Mouse (Mus musculus) adrenal gland, adult 2 months (tissue): ENCODE measurements around the gene Gab2. TPM values are rescaled to one million over a fixed set of nuclear protein-coding genes. Genes with fewer than 3 reads are reported as not detected.
A peak's percentile ranks its signal among the peaks of the same experiment; 100 is the strongest.

Experiments
- DNase-seq: peaks from one replicate; pipeline ENCODE4 v3.0.0; 2021
- polyA plus RNA-seq: library from polyadenylated mRNA; depleted of rRNA; stranded (reverse); fragments of >200 nt; gene quantifications from 2 replicates; pipeline ENCODE4 v1.2.3, GENCODE M21; 2012
- total RNA-seq, 2 experiments: library from RNA; stranded (reverse); gene quantifications; 2 replicates each; pipeline ENCODE4 v1.2.3; 2021

The Gab2 gene
- total and polyA plus RNA-seq, 3 experiments: 8.2 to 21.9 (median 18.0) TPM

DNA sequence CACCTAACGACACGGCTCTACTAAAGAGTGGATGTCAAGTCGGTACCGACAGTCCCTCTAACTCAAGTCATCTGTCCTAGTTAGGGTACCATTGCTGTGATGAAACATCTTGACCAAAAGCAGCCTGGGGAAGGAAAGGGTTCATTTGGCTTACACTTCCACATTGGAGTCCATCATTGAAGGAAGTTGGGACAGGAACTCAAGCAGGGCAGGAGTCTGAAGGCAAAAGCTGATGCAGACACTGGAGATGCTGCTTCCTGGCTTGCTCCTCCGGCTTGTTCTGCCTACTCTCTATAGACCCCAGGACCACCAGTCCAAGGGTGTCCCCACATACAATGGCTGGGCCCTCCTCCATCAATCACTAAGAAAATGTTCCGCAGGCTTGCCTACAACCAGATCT, 234.3 kb downstream of the Gab2 start:
- no peak for DNase-seq

DNA sequence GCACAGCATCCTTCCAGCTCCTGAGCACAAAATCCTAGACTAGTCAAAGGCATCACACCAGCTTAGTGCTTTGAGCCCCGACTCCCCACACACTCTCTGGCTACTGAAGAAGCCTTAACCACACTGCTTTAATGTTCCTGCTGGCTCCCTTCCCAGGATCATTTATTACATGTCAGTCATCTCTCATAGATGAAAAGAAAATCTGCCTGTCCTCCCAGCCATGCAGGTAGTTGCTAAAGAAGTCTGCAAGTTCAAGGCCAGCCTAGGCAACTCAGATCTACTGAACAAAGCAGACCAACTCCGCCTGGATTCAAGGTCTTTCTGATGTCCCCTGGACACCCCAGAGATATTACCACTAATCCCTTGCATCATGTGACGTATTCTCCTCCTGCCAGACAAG, 236.3 kb downstream of the Gab2 start:
- DNase-seq: peak; percentile 66

DNA sequence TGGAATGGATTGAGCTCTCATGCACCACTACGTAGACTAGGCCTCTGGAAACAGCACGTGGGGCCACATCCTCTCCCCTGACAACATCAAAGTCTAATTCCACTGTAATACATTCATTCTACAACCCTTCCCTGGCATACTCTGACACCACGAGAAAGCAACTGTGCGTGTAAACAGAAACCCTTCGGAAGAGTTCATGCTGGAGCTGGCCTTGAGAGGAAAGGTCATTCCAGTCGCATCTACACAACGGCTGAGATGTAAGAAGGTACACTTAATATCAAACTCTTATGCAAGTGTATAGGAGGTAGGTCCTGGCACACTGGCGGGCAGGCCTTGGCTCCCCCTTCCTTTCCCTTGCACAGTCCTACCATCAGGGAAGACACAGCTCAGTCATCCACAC, 243.0 kb downstream of the Gab2 start:
- no peak for DNase-seq

DNA sequence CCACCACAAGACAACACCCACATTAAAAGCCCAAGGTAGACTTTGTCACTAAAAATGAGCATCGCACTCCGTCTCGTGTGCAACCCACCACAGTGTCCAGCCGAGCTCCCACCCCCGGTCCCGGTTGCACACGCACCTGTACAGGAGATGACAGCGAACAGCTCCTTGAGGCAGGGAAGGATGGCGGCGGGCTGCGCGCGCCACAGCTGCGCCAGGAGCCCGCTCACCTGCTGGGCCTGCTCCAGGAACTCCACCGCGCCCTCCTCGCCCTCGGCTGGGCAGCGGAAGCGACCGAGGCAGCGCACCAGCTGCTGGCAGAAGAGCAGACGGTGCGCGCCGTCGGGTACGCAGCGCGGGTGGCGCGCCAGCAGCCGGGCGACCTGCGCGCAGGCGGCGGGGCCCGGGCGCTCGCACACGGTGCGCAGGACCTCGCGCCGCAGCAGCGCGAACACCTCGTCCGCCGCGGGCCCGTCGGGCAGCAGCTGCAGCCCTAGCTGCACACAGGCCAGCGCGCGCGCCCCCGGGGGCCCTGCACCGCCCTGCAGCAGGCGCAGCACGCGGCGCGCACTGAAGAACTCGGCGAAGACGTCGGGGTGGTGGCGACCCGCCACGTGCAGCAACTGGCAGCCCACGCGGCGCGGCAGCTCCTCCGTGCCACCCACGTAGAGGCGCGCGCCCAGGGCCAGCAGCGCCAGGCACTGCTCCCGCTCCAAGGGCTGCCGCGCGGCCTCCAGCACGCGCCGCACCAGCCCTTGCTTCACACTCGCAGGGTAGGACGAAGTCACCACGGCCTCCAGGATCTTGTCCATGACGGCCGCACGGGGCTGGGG, 244.0 kb downstream of the Gab2 start:
- no peak for DNase-seq

DNA sequence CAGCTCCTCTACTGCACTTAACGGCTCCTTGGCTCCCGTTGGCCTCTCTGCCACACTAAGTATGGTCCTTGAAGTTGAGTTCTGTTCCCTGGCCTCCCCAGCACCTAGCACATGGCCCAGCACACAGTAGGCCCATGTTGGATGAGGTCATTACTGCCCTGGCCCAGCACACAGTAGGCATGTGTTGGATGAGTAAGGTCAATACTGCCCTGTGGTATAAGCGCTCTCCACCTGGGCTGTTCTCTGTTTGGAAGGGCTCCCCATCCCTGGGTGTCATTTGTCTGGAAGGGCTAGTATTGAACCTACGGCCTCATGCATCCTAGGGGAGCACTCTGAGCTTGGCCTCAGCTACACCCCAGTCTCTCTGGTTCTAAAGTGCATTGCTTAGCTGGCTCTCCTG, 246.0 kb downstream of the Gab2 start:
- DNase-seq: no peak

DNA sequence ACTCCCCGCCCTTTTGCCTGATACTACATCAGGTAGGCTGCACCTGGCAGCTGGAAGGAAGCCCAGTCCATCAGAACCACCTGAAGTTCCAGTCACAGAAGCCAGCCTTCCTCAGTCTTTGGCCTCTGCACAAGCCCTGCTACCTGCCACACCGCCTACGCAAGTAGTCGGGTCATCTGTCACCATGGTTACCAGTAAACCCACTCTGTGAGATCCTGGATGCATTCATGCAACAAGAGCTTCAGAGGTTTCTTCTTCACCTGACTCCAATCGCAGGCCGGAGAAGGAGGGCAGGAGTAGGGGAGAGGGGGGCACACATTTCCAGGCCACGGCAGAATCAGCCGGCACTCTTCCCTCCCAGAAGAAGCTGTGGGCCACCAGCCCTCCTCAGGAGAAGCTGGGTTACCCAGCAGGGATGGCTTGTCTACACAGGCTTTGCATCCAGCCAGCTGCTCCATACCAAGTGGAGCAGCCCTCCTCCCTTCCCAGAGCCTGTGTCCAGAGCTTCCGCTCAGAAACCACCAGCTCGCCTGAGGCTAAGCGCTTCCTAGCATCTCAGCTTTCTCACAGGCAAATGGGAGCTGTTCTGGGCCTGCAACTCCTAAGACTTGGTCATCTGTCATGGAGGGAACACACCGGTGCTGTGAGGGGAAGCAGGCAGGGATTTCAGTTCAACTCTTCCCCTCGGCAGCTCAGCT, 247.7 kb downstream of the Gab2 start:
- no peak for DNase-seq

DNA sequence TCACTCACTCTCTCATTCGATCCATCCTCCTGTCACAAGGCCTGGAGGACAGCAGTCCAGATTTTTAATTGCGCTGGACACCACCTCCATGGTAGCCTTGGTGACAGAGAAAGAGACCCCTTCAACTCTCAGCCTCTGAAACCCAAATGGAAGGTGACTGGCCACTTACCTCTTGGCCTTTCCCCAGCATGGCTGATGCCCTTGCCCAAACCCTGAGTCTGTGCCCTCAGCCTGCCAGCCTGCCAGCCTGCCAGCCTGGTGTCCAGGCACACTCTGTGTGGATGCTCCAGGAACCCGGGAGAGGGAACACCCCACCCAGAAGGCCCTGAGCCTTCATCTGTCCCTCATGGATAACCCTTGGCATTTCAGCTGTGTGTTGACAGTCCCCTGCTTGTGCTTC, 248.3 kb downstream of the Gab2 start:
- DNase-seq: no peak

DNA sequence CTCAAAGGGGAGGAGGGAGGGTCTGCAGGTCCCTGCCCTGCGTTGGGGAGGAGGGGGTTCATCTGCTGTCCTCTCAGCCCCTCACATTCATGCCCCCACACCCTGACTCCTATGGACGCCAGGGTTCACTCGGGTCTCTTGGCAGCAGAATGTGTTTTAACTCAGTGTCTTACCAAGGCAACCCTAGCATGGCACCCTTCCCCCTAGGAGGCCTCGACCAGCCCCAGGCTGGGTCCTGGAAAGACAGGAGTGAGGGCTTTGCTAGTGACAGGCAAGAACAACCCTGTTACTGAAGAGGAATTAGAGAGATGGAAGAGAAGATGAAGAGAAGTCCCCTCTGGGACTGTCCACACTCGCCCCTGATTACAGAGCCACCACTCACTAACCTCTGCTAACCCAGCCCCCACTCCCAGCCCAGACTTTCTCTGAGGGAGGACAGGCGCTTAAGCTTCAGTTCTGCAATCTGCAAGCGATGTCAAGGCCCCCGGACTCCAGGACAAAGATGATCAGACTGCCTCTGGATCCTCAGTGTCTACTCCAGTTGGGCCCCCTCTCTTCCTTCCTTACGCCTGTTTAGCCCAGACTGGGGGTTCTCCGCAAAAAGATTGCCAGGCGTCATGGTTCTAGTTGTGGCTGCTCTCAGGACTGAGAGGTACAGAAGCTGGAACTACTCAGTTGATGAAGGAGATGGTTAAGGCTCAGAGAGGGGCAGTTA, 249.7 kb downstream of the Gab2 start:
- DNase-seq: no peak

DNA sequence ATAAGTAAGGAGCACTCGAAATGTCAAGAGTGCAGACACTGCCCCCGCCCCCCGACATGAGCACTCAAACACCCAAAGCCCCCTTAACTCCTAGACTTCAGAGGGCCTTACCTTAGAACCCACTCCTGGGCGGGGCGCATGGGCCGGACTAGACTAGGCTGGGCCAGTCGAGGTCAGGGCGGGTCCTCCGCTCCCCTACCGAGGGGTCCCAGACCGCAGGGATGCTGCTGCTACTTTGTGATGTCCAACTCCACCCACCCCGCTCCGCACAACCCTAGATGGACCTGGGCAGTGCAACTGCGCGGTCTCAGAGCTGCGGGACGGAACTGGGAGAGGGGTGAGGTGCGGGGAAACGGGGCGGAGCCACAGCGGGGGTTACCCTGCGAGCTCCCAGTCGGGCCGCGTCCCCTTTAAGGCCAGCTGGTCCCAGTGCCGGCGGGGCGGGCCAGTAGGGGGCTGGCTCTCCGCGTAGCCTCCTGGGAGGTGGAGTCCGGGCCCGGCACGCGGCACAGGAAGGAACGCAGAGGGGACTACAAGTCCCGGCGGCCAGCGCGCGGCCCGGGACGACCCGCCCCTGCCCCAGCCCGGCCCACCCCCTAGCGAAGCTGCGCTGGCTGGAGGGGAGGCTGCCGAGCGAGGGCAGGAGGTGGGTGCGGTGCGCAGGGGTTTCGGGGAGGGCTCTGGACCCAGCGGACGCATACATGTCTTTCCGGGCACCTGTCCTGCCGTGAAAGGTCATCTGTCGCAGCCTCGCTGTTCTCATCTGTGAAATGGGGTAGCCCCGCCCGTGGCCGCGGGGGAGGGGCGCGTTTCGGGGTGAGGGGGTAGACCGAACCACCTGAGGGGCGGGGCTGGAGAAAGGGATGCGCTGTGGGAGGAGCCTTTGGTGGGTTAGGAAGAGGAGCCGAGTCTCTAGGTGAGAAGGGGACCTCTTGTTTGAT, 250.6 kb downstream of the Gab2 start, which contains the start of the genes Usp35 and Kctd21:
Gene Usp35 (minus strand): TSS at position 295 of the 941 bp plus-strand sequence.
Gene Kctd21 (plus strand): TSS at position 602 of the 941 bp plus-strand sequence.
- DNase-seq: peak; percentile 98

DNA sequence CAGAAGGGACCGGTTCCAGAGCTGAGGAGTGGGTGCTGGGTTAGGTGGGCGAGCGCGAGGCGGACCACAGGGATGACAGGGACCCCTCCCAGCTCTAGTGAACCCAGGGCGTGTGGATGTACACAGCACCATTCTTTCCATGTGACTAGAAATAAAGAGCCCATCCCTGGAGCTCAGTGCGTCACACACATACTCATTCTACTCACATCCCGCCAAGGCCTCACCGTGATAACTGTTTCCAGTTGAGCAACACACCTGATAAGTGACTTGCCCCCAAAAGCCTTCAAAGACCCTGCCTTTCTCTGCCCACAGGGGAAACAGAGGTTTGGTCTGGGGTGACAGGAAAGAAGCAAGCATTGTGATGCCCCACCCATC, 251.3 kb downstream of the Gab2 start:
- DNase-seq: no peak

DNA sequence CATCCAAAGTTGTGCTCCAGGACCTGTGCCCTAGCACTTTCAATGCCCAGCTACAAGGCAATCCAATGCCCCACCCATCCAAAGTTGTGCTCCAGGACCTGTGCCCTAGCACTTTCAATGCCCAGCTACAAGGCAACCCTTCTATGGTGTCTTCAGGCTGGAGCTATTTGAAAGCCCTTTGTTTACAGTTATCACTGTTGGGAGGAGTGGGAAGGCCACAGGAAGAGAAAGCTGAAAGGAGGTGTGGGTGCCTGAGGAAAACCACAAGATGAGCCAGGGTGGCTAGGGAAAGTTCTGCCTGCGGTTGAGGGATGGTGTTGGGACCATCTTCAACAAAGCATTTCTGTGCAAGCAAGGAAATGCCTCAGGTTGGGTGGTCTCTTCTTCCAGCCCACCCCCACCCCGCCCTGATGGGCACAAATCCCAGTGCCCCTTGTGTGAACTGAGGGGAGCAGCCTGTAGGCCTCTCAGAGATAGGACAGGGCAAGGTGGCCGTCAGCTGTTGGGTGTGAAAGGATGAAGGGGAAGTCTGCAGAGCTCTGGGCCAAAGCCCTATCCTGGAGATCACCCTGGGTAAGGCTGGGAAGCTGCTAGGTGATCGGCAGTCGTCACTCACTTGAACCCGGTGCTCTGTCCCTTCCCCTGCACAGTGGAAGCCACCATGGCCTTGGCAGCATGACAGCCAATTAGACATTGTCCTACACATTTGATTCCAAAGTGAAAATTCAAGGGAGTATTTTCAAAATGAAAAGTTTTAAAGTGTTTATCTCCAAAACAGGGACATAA, 251.9 kb downstream of the Gab2 start:
- no peak for DNase-seq

DNA sequence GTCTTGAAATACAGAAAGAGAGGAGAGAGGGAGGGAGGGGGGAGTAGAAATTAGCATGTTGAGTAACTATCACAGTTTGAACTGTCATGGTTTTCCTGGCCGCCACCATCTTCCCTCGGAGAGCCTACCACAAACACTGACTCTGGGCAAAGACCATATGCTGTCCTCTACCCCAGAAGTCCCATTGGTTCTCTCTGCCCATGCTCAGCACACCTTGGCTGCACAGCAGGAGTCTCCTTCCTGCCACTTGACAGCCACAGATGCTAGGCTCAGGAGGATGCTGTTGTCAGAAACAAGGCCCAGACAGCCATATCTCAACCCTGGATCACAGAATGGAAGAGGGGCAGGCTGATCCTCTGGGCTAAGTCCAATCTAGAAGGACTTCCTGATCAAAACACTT, 253.0 kb downstream of the Gab2 start:
- DNase-seq: no peak

DNA sequence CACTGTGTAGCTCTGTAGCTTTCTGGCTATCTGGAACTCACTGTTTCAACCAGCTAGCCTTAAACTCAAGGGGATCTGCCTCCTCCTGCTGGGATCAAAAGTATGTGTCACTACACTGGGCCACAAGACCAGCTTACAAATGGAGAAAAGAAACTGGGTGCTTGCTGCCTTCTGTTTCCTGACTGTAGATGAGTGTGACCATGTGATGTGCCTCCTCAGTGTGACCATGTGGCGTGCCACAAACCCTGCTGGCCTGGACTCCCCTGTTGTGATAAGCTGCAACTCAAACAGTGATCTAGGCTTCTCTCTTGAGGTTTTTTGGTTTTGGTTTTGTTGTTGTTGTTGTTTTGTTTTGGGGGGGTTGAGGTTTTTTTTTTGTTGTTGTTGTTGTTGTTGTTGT, 255.3 kb downstream of the Gab2 start:
- no peak for DNase-seq

DNA sequence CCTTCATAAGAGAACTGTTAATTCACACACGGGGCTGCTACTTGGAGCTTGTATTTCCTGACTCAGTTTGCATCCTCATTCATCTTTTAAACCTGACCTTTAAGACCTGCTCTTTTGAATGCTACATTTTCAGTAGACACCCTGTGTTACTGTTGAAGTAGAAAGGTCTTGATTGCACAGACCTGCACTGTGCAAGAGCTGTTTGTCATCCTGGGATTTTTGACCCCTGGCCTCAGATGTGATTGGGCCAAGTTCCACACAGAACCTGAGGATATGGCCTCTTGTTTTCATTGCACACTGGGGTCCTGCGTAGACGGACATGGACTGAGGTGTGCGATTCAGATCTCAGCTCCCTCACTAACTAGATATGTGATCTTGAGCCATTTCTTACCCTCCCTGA, 257.2 kb downstream of the Gab2 start:
- no peak for DNase-seq

DNA sequence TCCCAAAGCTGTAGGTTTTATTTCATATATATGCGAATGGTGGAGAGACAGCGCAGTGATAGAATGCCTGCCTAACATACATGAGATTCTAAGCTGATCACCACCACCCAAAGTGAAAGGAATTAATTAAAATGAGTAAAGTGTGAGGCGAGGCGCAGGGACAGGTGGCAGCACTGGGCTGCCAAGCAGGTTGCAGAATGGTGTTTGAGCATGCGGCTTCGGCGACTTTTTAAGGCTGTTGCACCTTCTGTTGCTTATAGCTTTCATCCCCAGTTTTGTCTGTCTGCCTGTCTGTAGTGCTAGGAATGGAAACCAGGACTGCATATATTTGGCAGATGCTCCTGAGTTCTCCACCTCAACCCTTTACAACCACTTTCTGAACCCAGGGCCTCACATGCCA, 258.2 kb downstream of the Gab2 start:
- DNase-seq: no peak

DNA sequence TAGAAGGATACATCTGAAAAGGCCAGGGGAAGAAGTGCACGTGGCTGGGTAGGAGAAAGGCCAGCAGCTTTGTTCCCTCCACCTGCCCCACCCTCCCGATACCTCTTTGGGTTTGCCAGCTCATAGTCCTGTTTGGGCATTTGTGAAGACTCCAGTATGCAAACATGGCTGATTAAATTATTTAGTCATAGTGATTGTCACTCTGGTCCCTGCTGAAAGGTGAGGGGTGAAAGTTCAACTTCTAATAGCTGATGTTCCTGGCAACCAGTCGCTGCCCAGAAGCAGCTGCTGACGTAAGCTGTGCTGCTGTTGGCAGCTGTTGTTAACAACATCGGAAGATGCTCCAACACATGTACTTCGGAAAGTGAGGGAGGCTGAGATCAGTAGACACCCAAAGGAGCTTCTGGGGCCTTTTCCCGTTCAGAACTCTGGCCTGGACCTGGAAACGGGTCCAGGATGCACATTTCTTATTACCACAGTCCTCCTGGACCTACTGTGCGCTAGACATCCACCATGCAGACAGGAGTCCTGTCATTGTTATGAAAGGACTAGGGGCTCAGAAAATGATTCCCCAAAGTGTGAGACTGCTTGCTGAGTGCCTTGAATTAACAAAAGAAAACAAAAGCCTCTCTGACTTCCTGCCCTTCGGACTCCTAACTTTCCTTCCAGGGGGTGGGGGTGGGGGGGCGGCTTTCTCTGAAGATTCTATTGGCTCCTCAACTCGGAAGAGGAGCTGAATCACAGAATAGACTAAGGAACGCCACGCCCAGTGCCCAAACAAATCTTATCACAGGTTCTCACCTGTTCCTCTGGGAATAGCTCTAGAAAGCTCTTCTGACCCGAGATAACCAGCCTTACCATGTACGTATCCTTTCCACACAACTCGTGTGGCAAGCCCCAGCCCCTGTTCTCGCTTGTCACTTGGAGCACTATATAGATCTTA, 259.8 kb downstream of the Gab2 start:
- no peak for DNase-seq

DNA sequence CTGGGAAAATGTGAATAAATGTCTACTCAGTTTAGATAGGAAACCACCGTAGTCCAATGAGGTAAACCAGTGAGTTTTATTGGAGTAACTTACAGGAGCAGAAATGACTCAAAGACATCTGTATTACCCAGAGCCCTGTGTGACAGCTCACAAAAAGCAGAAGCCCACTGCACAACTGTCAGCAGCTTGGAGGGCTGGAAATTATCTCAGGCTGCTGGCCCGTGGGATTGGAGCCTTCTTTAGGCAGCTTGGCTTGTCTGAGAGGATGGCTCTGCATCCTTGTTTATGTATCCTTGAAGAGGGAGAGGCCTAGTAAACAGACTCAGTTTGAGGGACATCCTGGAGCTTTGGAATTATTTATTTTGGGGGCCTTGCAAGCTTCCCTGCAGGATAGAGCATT, 261.6 kb downstream of the Gab2 start:
- no peak for DNase-seq

DNA sequence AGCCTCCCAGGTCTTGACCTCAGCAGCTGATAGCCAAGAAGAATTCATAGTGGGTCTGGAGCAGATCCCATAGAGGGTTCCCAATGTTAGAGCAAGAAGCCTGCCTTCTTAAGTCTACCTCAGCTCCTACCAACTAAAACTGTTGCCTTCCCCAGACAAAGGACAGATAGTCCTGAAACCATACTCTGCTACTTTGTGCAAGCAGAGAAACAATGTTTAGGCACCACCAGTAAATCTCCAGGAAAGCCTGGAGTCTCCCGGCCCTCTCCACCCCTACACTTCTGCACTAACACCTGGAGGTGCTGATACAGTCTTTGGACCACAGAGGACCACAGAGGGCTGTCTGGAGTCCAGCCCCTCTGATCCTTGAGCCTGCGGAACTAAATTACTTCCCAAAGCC, 263.3 kb downstream of the Gab2 start:
- no peak for DNase-seq

DNA sequence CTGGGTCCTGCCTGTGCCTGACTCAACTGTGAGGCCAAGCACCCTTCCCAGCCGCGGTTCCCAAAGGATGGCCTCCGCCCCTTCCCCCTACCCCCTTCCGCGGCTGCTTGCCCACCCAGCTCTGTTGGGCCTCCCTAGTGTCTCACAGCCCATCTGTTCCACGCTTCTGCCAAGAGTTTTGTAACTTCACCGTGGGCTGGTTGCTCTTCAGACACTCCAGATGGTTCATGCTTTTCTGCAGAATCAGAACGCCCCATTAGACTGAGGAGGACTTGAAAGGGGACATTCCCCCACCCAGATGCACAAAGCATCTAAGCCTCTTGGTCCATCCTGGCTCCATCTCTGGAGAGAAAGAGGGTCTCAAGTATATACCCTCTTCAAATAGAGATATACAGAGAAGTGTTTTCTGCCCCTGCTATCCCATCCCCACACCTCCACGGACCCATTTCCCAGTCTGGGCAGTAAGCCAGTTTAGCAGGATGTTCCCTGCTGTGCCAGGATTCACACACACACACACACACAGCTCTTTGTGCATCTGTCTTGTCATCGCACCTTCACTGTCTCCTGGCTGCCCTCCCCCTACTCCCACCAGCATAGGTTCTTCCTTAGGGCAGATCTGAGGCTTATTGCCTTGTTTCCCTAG, 264.0 kb downstream of the Gab2 start:
- no peak for DNase-seq
